Mouse (Mus musculus): ENCODE measurements around the gene Clrn2. TPM values are rescaled to one million over a fixed set of nuclear protein-coding genes. Genes with fewer than 3 reads are reported as not detected.
A peak's percentile ranks its signal among the peaks of the same experiment; 100 is the strongest.
"Not testable (repeated sequence)": the region's sequence is repeated elsewhere in the genome, so short reads cannot be mapped to it uniquely, and the experiment has no call there.

Gene Clrn2
- 0.64 TPM in 1 of 2 replicates, not detected in the other for polyA plus RNA-seq (2015; fragmentation: Nextera tagmentation; extraction: Ambion mirVana)

- Histone ChIP-seq H3K36me3 (no peaks in the 10 kb centered on the region), H3K27me3 (no peaks in the 10 kb centered on the region; the same call in 1 of the 2 replicates), H3K27ac (no peak within 1 kb of the TSS), H3K4me3 (replicated peaks) (no peak within 1 kb of the TSS), H3K9me3 (no peaks in the 10 kb centered on the region), H3K4me1 (replicated peaks) (peaks cover 17% of the 10 kb centered on the region), H3K9ac (replicated peaks) (no peak within 1 kb of the TSS), H3K4me2 (replicated peaks) (no peak within 1 kb of the TSS)
- ATAC-seq: no peak
- 79% methylated on average over 6 of the region's 6 CpGs for WGBS
Observed at GRCm38 (mm10) chr5:45453451-45453850, at the start of gene Clrn2. TSS of gene Clrn2 (plus strand) at chr5:45453751.

GRCm38 (mm10) chr5:45406129-45406528 is 47.4 kb upstream of the Clrn2 start:
- Histone ChIP-seq H3K9ac (replicated peaks) (no peak overlapping the region), H3K4me3 (replicated peaks) (no peak overlapping the region), H3K36me3 (no peaks in the 10 kb centered on the region), H3K9me3 (no peaks in the 10 kb centered on the region), H3K4me2 (replicated peaks) (no peak overlapping the region), H3K27ac (no peak overlapping the region), H3K27me3 (no peaks in the 10 kb centered on the region), H3K4me1 (replicated peaks) (no peaks in the 10 kb centered on the region)
- 80% methylated on average over 2 of the region's 2 CpGs for WGBS
- no peak for ATAC-seq

- Histone ChIP-seq H3K4me3 (replicated peaks) (no peak overlapping the region), H3K4me1 (replicated peaks) (no peaks in the 10 kb centered on the region), H3K36me3 (no peaks in the 10 kb centered on the region), H3K4me2 (replicated peaks) (no peak overlapping the region), H3K9me3 (no peaks in the 10 kb centered on the region), H3K27me3 (no peaks in the 10 kb centered on the region), H3K27ac (no peak overlapping the region), H3K9ac (replicated peaks) (no peak overlapping the region)
- no peak for ATAC-seq
- 95% methylated on average over 3 of the region's 3 CpGs for WGBS
Observed at GRCm38 (mm10) chr5:45416478-45416877, 37.1 kb upstream of the Clrn2 start.

DNA sequence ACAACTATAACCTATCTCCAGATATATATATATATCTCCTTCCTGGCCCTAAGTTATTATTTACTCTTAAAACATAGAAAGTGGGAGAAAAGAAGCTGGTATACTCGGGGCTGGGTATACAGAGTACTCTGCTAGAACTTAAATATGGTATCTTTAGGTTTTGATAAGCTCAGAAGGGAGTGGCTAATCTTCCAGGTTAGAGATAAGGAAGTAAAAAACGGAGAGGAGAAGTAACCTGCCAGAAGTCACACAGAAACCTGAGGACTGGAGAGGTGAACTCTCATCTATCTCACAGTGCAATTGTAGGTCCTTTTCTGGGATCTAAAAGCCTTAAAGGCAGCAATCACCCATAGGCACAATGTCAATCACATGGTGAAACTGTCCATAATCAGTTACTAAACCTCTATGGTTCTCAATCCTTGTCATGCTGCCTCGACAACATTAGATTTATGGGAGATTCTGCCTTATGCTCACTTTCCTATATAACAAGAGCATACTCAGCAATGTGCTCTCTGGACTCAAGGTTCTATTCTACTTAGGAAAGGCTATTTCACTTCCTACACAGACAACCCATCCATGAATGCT is 35.6 kb upstream of the Clrn2 start:
- Histone ChIP-seq H3K9ac (replicated peaks) (no peak overlapping the region), H3K27me3 (no peaks in the 10 kb centered on the region), H3K4me2 (replicated peaks) (no peak overlapping the region), H3K4me1 (replicated peaks) (no peaks in the 10 kb centered on the region), H3K9me3 (no peaks in the 10 kb centered on the region), H3K27ac (no peak overlapping the region), H3K36me3 (no peaks in the 10 kb centered on the region), H3K4me3 (replicated peaks) (no peak overlapping the region)
- ATAC-seq: no peak
- WGBS: 76% methylated on average over 3 of the region's 3 CpGs

- Histone ChIP-seq H3K4me2 (replicated peaks) (no peak overlapping the region), H3K27ac (no peak overlapping the region), H3K9me3 (no peaks in the 10 kb centered on the region), H3K27me3 (no peaks in the 10 kb centered on the region), H3K9ac (replicated peaks) (no peak overlapping the region), H3K4me1 (replicated peaks) (no peaks in the 10 kb centered on the region), H3K4me3 (replicated peaks) (no peak overlapping the region), H3K36me3 (no peaks in the 10 kb centered on the region)
- ATAC-seq: peak; percentile 34
- WGBS: 72% methylated on average over 10 of the region's 10 CpGs
Observed at GRCm38 (mm10) chr5:45419841-45420638, 33.5 kb upstream of the Clrn2 start.

GRCm38 (mm10) chr5:45421881-45422844 is 31.4 kb upstream of the Clrn2 start:
- H3K36me3 ChIP-seq: no peaks in the 10 kb centered on the region
- no peak overlapping the region for H3K4me2 ChIP-seq (replicated peaks)
- no peaks in the 10 kb centered on the region for H3K27me3 ChIP-seq
- no peaks in the 10 kb centered on the region for H3K4me1 ChIP-seq (replicated peaks)
- 83% methylated on average over 12 of the region's 12 CpGs for WGBS
- no peak for ATAC-seq
- no peaks in the 10 kb centered on the region for H3K9me3 ChIP-seq
- no peak overlapping the region for H3K4me3 ChIP-seq (replicated peaks)
- H3K9ac ChIP-seq (replicated peaks): no peak overlapping the region
- H3K27ac ChIP-seq: no peak overlapping the region

GRCm38 (mm10) chr5:45424021-45424886 is 29.3 kb upstream of the Clrn2 start:
- Histone ChIP-seq H3K4me1 (replicated peaks) (no peaks in the 10 kb centered on the region), H3K27ac (no peak overlapping the region), H3K36me3 (no peaks in the 10 kb centered on the region), H3K9me3 (no peaks in the 10 kb centered on the region), H3K9ac (replicated peaks) (no peak overlapping the region), H3K27me3 (no peaks in the 10 kb centered on the region), H3K4me2 (replicated peaks) (no peak overlapping the region), H3K4me3 (replicated peaks) (no peak overlapping the region)
- peak; percentile 95 for ATAC-seq
- WGBS: 45% methylated on average over 8 of the region's 8 CpGs

- H3K27ac ChIP-seq: not testable (repeated sequence)
- WGBS: 45% methylated on average over 1 of the region's 1 CpGs
Observed at GRCm38 (mm10) chr5:45425771-45426170, 27.8 kb upstream of the Clrn2 start.

GRCm38 (mm10) chr5:45426416-45427034 is 27.0 kb upstream of the Clrn2 start:
- Histone ChIP-seq H3K4me1 (replicated peaks) (no peaks in the 10 kb centered on the region), H3K4me2 (replicated peaks) (no peak overlapping the region), H3K27ac (no peak overlapping the region), H3K27me3 (no peaks in the 10 kb centered on the region), H3K4me3 (replicated peaks) (no peak overlapping the region), H3K9ac (replicated peaks) (no peak overlapping the region), H3K36me3 (0 out of 2 replicates have a peak, but pooled peaks cover 3% of the 10 kb centered on the region), H3K9me3 (no peaks in the 10 kb centered on the region)
- ATAC-seq: no peak
- WGBS: 88% methylated on average over 1 of the region's 1 CpGs

More at GRCm38 (mm10) chr5:45425771-45426170, 27.8 kb upstream of the Clrn2 start:
- not testable (repeated sequence) for H3K4me3 ChIP-seq (replicated peaks); H3K36me3 ChIP-seq; H3K4me2 ChIP-seq (replicated peaks); ATAC-seq; H3K4me1 ChIP-seq (replicated peaks); H3K9ac ChIP-seq (replicated peaks); H3K9me3 ChIP-seq; H3K27me3 ChIP-seq

- WGBS: 95% methylated on average over 7 of the region's 7 CpGs
- ATAC-seq: no peak
Observed at GRCm38 (mm10) chr5:45427891-45428290, 25.7 kb upstream of the Clrn2 start.

More at GRCm38 (mm10) chr5:45427891-45428290, 25.7 kb upstream of the Clrn2 start:
- H3K4me3 ChIP-seq (replicated peaks): no peak overlapping the region
- no peak overlapping the region for H3K27ac ChIP-seq
- H3K36me3 ChIP-seq: 0 out of 2 replicates have a peak, but pooled peaks cover 5% of the 10 kb centered on the region
- H3K4me1 ChIP-seq (replicated peaks): no peaks in the 10 kb centered on the region
- no peak overlapping the region for H3K4me2 ChIP-seq (replicated peaks)
- no peak overlapping the region for H3K9ac ChIP-seq (replicated peaks)
- H3K27me3 ChIP-seq: no peaks in the 10 kb centered on the region
- H3K9me3 ChIP-seq: no peaks in the 10 kb centered on the region
